Mouse (Mus musculus): ENCODE results near the gene Rtkn2.
"Not testable (repeated sequence)": the region's sequence is repeated elsewhere in the genome, so short reads cannot be mapped to it uniquely, and the experiment has no call there.

Gene Rtkn2

DNA sequence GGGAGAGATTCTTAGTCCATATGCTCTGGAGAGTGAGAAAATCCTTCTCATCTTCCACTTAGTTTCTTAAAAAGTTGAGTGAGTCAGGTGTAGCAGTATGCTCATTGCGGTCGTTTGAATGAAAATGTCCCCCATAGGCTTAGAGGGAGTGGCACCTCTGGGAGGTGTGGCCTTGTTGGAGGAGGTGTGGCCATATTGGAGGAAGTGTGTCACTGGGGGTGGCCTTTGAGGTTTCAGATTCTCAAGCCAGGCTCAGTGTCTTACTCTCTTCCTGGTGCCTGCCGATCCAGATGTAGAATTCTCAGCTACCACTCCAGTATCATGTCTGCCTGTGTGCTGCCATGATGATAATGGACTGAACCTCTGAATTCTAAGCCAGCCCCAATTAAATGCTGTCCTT lies 99.3 kb downstream of the Rtkn2 start:
- ChIA-PET CTCF (no interaction called here), POLR2A (interaction anchor here in 2 of 4 experiments (0.5 to 2.0 kb wide), 4 partner anchors 13 to 541 kb away, joined by 3 to 9 read pairs (median 4); no protein-coding TSS in a partner anchor)

DNA sequence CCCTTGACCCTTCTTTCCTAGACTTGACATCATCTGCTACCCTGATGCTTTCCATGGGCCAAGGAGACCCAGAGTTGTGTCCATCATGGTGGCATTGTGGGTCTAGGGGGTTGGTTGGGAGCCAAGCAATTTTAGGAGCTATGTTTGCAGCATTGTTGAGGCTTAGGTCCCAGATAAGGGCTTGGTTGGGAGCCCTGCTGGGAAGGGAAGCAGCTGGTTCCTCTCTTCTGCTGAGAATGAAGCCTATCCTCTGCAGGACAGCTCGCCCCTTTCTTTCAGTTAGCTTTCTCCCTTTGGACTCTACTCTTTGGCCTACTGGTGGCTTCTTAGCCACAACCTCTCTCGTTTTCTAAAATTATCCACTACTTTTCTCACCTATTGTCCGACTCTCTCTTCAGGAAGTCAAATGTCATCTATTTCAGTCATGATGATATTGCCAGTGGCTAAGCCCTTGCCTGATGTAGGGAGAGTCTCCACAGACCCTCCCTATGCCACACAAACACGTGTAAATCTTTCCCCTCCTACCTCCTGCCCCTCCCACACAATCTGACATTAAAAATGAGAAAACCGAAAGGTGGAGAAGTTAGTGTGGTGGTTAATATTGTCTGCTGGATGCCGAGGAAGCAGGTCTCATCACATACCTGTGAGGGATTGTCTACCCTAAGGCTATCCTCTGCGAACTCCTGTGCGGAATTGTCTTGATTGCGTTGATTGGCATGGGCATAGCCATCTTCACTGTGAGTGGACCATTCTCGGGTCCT lies 100.7 kb downstream of the Rtkn2 start:
- ChIA-PET POLR2A (interaction anchor here in 2 of 4 experiments (0.5 to 1.9 kb wide), 3 partner anchors 24 to 1160 kb away, joined by 3 to 12 read pairs (median 4); no protein-coding TSS in a partner anchor), CTCF (interaction anchor here in 2 of 4 experiments (0.6 to 1.0 kb wide), 2 partner anchors 30 to 67 kb away, joined by 3 read pairs; no protein-coding TSS in a partner anchor)

DNA sequence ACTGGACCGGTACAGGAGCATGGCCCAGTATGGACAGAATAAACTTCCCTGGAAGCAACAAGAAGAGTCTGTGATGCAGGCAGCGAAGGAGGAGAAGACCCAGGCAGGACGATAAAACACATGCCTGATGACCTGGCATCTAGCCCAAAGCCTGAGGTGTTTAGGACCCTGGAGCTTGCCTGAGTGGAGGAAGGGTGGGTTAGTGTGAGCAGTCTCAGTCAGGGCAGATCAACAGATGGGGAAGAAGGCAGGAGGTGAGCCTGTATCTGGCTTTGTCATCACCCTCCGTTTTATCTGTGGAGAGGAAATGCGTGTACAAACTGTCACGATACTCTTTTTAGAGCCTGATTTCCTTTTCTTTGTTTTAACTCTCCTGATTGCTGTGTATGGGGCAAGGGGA lies 102.3 kb downstream of the Rtkn2 start:
- POLR2A ChIA-PET: interaction anchor here in 2 of 4 experiments (0.6 to 2.0 kb wide), 3 partner anchors 39 to 56 kb away, joined by 3 to 7 read pairs (median 4); no protein-coding TSS in a partner anchor

DNA sequence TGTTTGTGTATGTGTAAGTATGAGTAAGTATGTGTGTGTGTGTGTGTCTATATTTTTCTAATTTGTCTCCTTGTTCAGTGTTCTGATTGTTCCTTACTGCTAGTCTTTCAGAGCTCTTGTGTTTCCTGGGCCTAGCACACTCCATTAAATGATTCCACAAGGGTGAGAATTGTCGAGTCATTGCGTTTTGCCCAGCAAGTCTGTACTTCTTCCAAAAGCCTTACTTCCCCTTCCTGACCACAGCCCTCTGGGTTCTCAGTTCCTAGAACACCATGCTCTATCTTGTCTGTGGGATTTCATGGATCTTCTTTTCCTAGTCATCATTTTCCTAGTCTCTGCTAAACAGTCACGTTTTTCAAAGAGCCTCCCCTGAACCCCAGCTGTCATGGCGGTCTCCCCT lies 106.2 kb downstream of the Rtkn2 start:
- POLR2A ChIA-PET: interaction anchor here in 1 of 4 experiments (1.2 to 1.8 kb wide), 3 partner anchors 11 to 51 kb away, joined by 3 to 5 read pairs (median 5); no protein-coding TSS in a partner anchor
- CTCF ChIA-PET: no interaction called here

More for the DNA sequence above, 102.3 kb downstream of the Rtkn2 start:
- CTCF ChIA-PET: interaction anchor here in 1 of 4 experiments (2.0 kb wide), 1 partner anchor 31 kb away, joined by 4 read pairs; no protein-coding TSS in a partner anchor

DNA sequence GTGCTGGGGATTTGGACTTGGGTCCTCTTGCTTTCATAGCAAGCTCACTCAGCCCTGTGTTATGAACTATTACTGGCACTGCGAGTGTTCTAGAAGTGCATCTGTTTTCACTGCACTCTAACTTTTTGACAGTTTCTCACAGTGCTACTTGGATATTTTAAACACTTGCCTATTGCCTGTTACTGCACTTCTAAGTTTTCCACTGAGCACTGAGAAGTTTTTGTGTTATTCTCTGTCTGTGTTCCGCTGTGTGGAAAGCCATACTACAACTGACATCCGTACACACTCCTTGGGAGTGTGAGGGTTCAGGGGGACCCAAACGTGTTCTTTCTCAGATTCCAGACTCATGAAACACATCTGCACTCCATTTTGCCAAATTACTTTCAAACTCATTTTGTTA lies 107.6 kb downstream of the Rtkn2 start:
- ChIA-PET POLR2A (interaction anchor here in 2 of 4 experiments (1.5 to 1.8 kb wide), 2 partner anchors 13 to 18 kb away, joined by 3 to 8 read pairs; no protein-coding TSS in a partner anchor), CTCF (interaction anchor here in 2 of 4 experiments (0.5 to 0.9 kb wide), 2 partner anchors 49 to 1156 kb away, joined by 3 to 4 read pairs; no protein-coding TSS in a partner anchor)

DNA sequence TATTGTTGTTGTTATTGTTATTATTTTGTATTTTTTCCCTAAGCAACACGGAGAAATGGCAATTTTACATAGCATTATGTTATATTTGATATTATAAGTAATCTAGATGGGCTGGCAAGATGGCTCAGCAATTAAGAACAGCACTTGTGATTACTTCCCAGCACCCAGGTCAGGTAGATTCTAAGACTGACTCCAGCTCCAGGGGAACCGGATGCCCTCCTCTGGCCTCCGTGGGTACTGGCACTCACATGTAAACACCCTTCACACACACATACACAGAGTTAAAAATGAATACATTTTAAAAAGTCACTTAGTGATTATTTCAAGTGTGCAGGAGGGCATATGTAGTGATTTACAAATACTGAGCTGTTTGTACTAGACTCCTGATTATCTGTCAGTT lies 108.4 kb downstream of the Rtkn2 start:
- CTCF ChIA-PET: interaction anchor here in 2 of 4 experiments (0.9 to 1.0 kb wide), 2 partner anchors 37 to 49 kb away, joined by 3 to 4 read pairs; no protein-coding TSS in a partner anchor
- POLR2A ChIA-PET: interaction anchor here in 3 of 4 experiments (0.8 to 2.0 kb wide), 6 partner anchors 13 to 69 kb away, joined by 3 to 8 read pairs (median 4); no protein-coding TSS in a partner anchor

DNA sequence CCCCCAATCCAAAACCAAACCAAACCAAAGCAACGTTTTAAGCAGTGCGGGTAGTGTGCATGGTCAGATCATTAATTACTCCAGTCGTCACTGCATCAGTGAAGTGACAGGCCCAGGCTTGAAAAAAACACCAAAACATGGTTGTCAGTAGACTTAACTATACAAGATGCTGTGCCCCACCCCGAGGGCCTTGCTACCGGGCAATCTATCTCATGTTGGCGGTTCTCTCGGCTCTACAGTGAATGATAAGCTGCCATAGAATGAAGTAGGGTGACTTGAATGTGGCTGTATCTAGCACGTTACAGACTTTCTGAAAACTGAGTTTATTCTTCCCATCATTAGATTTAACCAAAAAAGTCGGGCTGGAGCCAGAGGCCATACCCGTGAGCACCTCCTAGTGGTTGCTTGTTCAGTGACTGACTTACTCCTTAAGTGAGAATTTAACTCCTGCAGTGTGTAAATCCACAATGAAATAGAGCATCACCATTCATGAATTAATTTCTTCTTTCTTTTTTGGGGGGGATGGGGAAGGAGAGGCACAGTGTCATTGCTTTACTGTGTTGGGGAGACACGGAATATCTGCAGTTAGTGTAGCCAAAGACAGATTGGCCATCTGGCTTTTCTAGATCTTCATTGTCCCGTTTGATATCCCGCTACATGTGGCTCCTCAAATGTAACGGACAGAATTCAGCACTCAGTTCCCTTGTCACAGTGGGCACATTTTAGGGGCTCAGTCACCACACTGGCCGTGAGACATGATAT lies 110.2 kb downstream of the Rtkn2 start:
- ChIA-PET POLR2A (interaction anchor here in 2 of 4 experiments (5.4 to 5.5 kb wide), 2 partner anchors 48 kb away, joined by 62 to 70 read pairs; no protein-coding TSS in a partner anchor), CTCF (no interaction called here)

DNA sequence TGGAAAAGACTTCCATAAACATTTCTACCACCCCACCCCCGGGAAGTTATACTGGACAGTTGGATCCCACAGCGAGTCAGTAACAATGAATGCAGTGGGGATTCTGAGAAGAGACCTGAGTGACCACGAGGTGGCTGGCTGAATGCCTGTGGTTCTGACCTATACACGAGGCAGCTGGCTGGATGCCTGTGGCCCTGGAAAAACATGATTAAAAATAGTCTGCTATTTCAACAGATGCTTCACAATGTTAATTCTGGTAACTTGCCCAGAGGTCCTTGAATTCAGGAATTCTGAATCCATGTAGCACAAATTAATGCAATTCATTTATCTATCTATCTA lies 110.8 kb downstream of the Rtkn2 start:
- ChIA-PET POLR2A (interaction anchor here in 2 of 4 experiments (1.1 to 5.5 kb wide), 5 partner anchors 14 to 59 kb away, joined by 3 to 70 read pairs (median 27); no protein-coding TSS in a partner anchor), CTCF (interaction anchor here in 1 of 4 experiments (1.0 kb wide), 1 partner anchor 57 kb away, joined by 3 read pairs; no protein-coding TSS in a partner anchor)

DNA sequence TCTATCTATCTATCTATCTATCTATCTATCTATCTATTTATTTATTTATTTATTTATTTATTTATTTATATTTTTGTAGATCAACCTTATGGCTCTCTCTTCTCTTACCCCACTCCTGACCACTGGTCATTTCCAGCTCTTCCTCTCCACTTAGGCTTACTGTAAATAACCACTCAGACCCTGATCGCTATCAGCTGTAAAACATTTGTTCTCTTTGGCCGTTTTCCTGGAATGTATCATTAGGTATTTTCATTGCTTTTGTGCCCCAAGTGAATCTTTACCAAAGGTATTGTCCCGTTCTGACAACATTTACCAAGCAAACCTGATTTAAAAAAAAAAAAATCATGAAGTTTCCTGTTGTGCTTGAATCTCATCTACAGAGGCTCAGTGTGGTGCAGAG lies 111.2 kb downstream of the Rtkn2 start:
- ChIA-PET POLR2A (interaction anchor here in 2 of 4 experiments (0.8 to 5.5 kb wide), 10 partner anchors 13 to 58 kb away, joined by 3 to 70 read pairs (median 7); no protein-coding TSS in a partner anchor), CTCF (interaction anchor here in 2 of 4 experiments (0.6 to 1.0 kb wide), 2 partner anchors 56 to 263 kb away, joined by 3 read pairs; no protein-coding TSS in a partner anchor)

DNA sequence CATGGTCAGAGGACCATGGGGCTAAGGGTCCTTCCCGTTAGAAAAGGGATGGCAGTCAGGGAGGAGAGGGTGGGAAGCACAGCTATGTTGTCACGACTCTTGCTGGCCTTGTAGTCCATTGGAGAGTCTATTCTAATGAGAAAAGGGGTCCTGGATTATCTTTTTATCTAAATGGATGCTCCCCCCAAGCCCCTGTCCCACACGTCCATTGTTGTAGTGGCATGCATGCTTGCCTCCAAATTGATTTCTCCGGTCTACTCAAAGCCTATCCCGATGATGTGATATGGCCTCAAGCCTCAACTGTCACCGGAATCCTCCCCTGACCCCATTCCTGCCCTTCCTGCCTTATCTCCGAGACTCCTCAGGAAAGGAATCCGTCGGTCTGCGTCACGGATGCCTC lies 111.6 kb downstream of the Rtkn2 start:
- POLR2A ChIA-PET: interaction anchor here (0.6 to 5.5 kb wide), 25 partner anchors 11 to 717 kb away, joined by 3 to 70 read pairs (median 5); partner anchors contain the start of gene Rtkn2 (in 1 of the 4)
- CTCF ChIA-PET: interaction anchor here in 2 of 4 experiments (0.6 to 1.2 kb wide), 3 partner anchors 56 to 262 kb away, joined by 3 to 4 read pairs (median 3); no protein-coding TSS in a partner anchor

DNA sequence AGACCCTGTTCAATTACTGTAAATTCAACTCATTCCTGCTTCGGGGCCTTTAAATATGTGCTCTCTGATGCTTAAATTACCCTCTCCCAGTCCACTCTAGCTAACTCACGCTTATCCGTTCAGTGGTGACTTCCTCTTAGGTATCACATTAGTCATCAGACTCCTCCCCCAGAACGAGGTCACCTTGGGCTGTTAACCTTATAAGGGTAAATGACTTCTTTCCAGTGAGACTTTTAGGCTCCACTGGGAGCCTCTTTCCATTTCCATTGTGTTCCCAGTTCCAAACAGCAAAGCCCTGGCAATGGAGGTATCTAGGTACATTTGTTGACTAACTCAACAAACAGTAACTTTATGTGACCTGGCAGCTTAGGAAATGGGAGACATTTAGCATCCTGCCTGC lies 112.5 kb downstream of the Rtkn2 start:
- POLR2A ChIA-PET: interaction anchor here (0.6 to 5.5 kb wide), 38 partner anchors 9 to 557 kb away, joined by 3 to 70 read pairs (median 4); partner anchors contain the start of genes Egr2 (in 1 of the 4) and Rtkn2 (in 1 of the 4)
- CTCF ChIA-PET: interaction anchor here in 2 of 4 experiments (0.7 to 1.2 kb wide), 5 partner anchors 17 to 191 kb away, joined by 3 to 4 read pairs (median 4); no protein-coding TSS in a partner anchor

DNA sequence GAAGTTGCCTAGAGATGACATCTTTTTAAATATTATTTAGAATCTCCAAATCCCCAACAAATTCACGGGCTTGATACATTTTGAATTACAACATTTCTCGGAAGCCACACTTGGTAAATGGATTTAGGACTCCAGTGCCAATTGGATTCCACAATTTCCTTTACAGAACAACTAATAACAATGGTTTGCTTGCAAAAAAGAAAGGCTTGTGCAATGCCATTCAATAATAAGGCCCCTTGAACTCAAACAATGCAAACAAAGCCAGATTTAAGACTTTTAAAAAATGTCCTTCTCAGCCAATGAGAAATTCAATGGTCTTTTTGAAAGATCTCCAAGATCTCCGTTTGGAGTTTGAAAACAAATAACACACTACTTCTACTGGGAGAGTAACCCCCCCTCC lies 114.1 kb downstream of the Rtkn2 start:
- ChIA-PET CTCF (no interaction called here), POLR2A (interaction anchor here in 3 of 4 experiments (0.6 to 5.5 kb wide), 15 partner anchors 10 to 242 kb away, joined by 3 to 70 read pairs (median 4); no protein-coding TSS in a partner anchor)

DNA sequence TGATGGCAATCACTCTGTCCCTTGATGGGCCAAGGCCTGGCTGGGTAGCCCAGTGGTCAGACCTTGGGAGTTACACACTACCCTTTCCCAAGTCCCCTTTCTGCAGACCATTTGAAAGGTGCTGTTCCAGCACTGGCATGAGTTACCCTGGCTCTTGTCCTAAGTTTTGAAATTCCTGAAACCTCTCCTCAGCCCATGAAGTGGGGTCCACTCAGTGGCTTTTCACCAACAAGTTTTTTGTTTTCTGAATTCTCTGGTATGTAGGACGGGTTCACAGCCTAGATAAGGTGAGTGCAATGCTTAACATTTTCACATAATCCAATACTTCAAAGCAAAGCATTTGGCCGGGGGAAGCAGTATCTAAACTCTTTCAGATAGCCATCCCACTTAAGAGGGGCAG lies 115.8 kb downstream of the Rtkn2 start:
- POLR2A ChIA-PET: interaction anchor here in 3 of 4 experiments (0.5 to 5.5 kb wide), 7 partner anchors 19 to 286 kb away, joined by 3 to 62 read pairs (median 7); no protein-coding TSS in a partner anchor
- CTCF ChIA-PET: no interaction called here

DNA sequence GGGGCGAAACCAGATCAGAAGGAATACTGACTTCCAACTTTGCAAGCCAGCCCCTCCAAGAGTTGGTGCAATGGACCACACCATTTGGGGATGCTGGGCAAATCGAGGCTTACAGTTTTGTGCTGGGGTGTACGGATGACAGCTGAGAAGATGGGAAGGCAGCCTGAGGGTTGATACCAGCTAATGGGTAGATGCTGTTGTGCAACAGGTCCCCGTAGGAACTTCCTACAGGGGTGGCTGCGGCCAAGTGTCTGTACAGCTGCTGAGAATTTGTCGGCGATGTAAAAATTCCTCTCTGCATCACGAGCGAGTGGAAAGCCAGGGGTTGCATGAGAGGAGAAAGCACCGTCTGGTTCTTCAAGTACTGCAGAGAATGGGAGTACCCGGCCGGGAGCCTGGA lies 117.0 kb downstream of the Rtkn2 start:
- POLR2A ChIA-PET: interaction anchor here in 3 of 4 experiments (0.6 to 3.4 kb wide), 13 partner anchors 12 to 186 kb away, joined by 3 to 45 read pairs (median 4); no protein-coding TSS in a partner anchor
- CTCF ChIA-PET: interaction anchor here in 1 of 4 experiments (0.7 kb wide), 1 partner anchor 31 kb away, joined by 3 read pairs; no protein-coding TSS in a partner anchor

DNA sequence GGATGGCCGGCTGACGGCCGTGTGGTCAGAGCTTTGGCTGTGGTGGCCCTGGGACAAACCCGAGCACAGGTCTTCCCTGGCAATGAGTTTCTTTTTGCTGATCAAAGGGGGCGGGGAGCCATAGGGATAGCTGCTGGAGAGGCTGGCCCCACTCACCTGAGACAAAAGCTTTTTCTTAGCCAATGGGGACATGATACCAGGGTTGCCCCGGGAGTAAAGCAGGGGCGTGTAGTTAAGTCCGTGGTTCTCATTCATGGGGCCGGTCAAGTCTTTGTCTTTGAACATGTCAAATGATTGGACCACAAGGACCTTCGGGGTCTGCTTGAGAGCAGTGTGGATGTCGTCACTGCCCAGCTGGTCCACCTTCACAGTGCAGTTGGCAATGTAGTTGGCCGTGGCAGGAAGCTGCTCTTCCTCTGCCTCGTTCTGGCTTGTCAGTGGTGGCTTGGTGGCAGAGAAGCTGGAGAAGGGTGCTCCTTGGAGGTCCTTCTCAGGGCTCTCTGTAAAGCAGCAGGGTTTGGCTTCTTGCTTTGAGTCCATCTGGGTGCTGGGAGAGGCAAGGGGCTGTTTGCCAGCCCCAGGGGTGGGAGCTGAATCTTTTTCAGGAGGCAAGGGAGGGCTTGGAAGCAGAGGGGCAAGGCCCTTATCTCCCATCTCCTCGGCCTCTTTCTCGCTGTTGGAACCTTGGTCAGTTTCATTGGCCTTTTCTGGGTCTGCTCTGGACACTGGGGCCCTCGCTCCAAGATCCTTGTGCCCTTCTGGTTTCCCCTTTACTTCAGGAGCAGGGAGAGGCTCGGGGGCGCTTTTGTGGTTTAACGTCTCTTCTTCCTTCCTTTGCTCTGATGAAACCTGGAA lies 118.7 kb downstream of the Rtkn2 start:
- CTCF ChIA-PET: interaction anchor here (0.6 to 1.3 kb wide), 6 partner anchors 27 to 85 kb away, joined by 3 to 7 read pairs (median 3); no protein-coding TSS in a partner anchor
- POLR2A ChIA-PET: interaction anchor here (0.5 to 3.4 kb wide), 26 partner anchors 9 to 185 kb away, joined by 3 to 45 read pairs (median 4); partner anchors contain the start of gene Rtkn2 (in 1 of the 4)

DNA sequence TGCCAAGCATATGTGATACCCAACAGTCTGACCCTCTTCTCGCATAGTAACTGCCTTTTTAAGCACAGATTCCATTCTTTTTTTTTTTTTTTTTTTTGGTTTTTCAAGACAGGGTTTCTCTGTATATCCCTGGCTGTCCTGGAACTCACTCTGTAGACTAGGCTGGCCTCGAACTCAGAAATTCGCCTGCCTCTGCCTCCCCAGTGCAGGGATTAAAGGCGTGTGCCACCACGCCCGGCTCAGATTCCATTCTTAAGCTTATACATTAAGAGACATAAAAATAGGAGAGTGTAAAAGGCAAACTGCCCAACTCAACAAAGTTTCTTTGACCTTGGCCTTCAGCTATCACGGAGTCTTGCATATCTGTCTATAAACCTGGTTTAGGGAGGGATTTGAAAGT lies 120.4 kb downstream of the Rtkn2 start:
- POLR2A ChIA-PET: interaction anchor here in 3 of 4 experiments (0.6 to 3.4 kb wide), 8 partner anchors 8 to 133 kb away, joined by 3 to 29 read pairs (median 5); no protein-coding TSS in a partner anchor
- CTCF ChIA-PET: not testable (repeated sequence)

DNA sequence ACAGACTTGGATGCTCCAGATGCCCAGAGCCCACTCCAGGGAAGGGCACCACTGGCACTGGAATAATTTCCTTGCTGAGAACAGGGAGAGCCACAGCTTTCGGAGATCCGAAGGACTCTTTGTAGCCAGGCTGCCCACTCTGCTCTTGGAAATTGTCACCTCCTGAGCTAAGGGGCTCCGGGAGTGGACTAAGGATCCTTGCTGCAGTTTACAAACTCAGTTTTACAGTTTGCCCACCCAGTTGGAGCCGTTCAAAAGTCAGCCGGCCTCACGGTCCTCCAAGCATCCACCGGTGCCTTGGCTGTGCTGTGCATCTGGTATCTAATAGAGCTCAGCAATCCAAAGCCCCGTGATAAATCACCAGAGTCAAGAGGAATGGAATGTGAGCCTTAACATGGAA lies 121.1 kb downstream of the Rtkn2 start:
- CTCF ChIA-PET: no interaction called here
- POLR2A ChIA-PET: interaction anchor here in 3 of 4 experiments (1.1 to 6.3 kb wide), 10 partner anchors 8 to 39 kb away, joined by 3 to 40 read pairs (median 6); no protein-coding TSS in a partner anchor
